Mouse (Mus musculus) stomach, postnatal 0 days (tissue): ENCODE data around the gene Nufip2.

ENCODE experiments used
- CTCF ChIP-seq: IDR thresholded peaks from 2 replicates; pipeline ENCODE4 v1.5.1; 2016; ENCODE audit warnings: antibody characterized with exemption, low read depth, mild to moderate bottlenecking, moderate library complexity
- EP300 ChIP-seq: optimal IDR thresholded peaks from 2 replicates; pipeline ENCODE3; 2016; ENCODE audit warnings: antibody characterized with exemption

DNA sequence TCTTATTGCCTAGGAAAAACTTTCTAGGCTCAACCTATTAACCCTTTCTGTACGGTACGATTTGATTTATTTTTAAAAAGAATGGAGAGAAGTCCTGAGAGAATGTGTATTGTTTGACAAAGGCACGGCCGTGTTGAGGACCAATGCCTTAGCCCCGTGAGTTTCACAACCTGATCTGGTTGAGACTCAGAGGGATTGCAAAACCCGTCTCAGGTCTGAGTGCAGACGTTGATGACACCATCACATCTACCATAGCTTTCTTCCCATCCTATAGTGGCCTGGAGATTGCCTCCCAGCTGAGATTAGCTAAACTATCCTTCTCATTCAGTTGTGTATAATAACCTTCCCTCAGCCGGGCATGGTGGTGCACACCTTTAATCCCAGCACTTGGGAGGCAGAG, 21.9 kb upstream of the Nufip2 start:
- TF ChIP-seq EP300, result no peak
- TF ChIP-seq CTCF, result no peak
